Mouse (Mus musculus) ES-Bruce4 (cell line): ENCODE results near the gene Serbp1. TPM values are rescaled to one million over a fixed set of nuclear protein-coding genes. Genes with fewer than 3 reads are reported as not detected.

ENCODE experiments used
- H3K27ac ChIP-seq: 2 replicates; pipeline ENCODE4 v1.5.1; 2012; ENCODE audit warnings: low read length, inconsistent platforms; ENCODE audit not compliant: insufficient read depth
- H3K27me3 ChIP-seq: 2 replicates; pipeline ENCODE4 v1.6.1; 2012; ENCODE audit warnings: mild to moderate bottlenecking, low read length, inconsistent platforms; ENCODE audit not compliant: control insufficient read depth, poor library complexity, insufficient read depth, severe bottlenecking
- H3K36me3 ChIP-seq: 2 replicates; pipeline ENCODE4 v1.6.1; 2012; ENCODE audit warnings: inconsistent platforms, mild to moderate bottlenecking, low read length, moderate library complexity; ENCODE audit not compliant: control insufficient read depth, poor library complexity, insufficient read depth, severe bottlenecking
- H3K4me1 ChIP-seq: one replicate; pipeline ENCODE4 v1.8.1; 2011; ENCODE audit warnings: low read length; ENCODE audit not compliant: control insufficient read depth, insufficient read depth
- H3K4me3 ChIP-seq: 2 replicates; pipeline ENCODE4 v1.5.1; 2011; ENCODE audit warnings: low read depth, mild to moderate bottlenecking, low read length
- H3K9ac ChIP-seq: 2 replicates; pipeline ENCODE4 v1.6.1; 2012; ENCODE audit warnings: low read depth, mild to moderate bottlenecking, inconsistent platforms; ENCODE audit not compliant: poor library complexity, severe bottlenecking
- H3K9me3 ChIP-seq: replicated peaks from 2 replicates; pipeline ENCODE4 v1.6.1; 2012; ENCODE audit warnings: mild to moderate bottlenecking, low read length, inconsistent platforms; ENCODE audit not compliant: control insufficient read depth, poor library complexity, insufficient read depth, severe bottlenecking
- CTCF ChIP-seq: IDR thresholded peaks from one replicate; pipeline ENCODE4 v1.8.1; 2011; ENCODE audit warnings: low read depth, low read length
- EP300 ChIP-seq: IDR thresholded peaks from 2 replicates; pipeline ENCODE4 v1.6.1; 2011; ENCODE audit warnings: low read depth, low read length; ENCODE audit not compliant: insufficient read depth
- POLR2A ChIP-seq: IDR thresholded peaks from one replicate; pipeline ENCODE4 v1.8.1; 2011; ENCODE audit warnings: low read length; ENCODE audit not compliant: insufficient read depth
- polyA plus RNA-seq: library from polyadenylated mRNA; stranded (reverse); fragments of >200 nt; gene quantifications from 2 replicates; pipeline ENCODE4 v1.2.4, GENCODE M21; 2011; ENCODE audit warnings: low read depth; ENCODE audit not compliant: missing spikeins, insufficient read depth, insufficient read length

The Serbp1 gene
- polyA plus RNA-seq, 1 experiment = 1,955 TPM

GRCm38 (mm10) chr6:67308994-67309393 lies 71.0 kb downstream of the Serbp1 start:
- H3K36me3 ChIP-seq = no peaks in the 10 kb centered on the region
- no peaks in the 10 kb centered on the region for H3K9me3 ChIP-seq
- H3K4me1 ChIP-seq = no peaks in the 10 kb centered on the region
- no peak overlapping the region for H3K9ac ChIP-seq
- H3K27me3 ChIP-seq = no peaks in the 10 kb centered on the region
- TF ChIP-seq POLR2A (no peak), EP300 (no peak), CTCF (no peak)
- no peak overlapping the region for H3K27ac ChIP-seq
- H3K4me3 ChIP-seq = no peak overlapping the region

GRCm38 (mm10) chr6:67309752-67310151 lies 71.8 kb downstream of the Serbp1 start:
- TF ChIP-seq EP300 = no peak
- no peak for TF ChIP-seq CTCF
- no peak for TF ChIP-seq POLR2A
- H3K36me3 ChIP-seq = no peaks in the 10 kb centered on the region
- no peak overlapping the region for H3K4me3 ChIP-seq
- no peaks in the 10 kb centered on the region for H3K4me1 ChIP-seq
- H3K9ac ChIP-seq = no peak overlapping the region
- no peaks in the 10 kb centered on the region for H3K27me3 ChIP-seq
- H3K9me3 ChIP-seq = no peaks in the 10 kb centered on the region
- H3K27ac ChIP-seq = no peak overlapping the region

DNA sequence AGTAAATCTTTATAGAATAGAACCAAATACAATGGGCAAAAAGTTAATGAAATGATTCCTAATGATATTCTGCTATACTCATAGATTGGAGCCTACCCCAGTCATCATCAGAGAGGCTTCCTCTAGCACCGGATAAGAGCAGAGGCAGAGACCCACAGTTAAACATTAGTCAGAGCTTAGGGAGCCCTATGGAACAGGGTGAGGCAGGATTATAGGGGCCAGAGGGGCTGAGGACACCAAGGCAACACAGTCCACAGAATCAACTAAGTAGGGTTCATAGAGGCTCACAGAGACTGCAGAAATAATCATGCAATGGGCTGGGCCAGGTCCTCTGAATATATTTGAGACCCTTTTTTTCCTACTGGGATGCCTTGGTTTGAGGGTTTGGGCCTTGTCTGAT lies 76.7 kb downstream of the Serbp1 start:
- Histone ChIP-seq H3K27me3 (no peaks in the 10 kb centered on the region), H3K9me3 (no peaks in the 10 kb centered on the region), H3K4me1 (no peaks in the 10 kb centered on the region), H3K27ac (no peak overlapping the region), H3K9ac (no peak overlapping the region), H3K4me3 (no peak overlapping the region), H3K36me3 (no peaks in the 10 kb centered on the region)
- TF ChIP-seq POLR2A = no peak
- no peak for TF ChIP-seq EP300
- TF ChIP-seq CTCF = no peak

- no peaks in the 10 kb centered on the region for H3K27me3 ChIP-seq
- H3K9ac ChIP-seq = no peak overlapping the region
- H3K36me3 ChIP-seq = no peaks in the 10 kb centered on the region
- no peak for TF ChIP-seq EP300
- no peak for TF ChIP-seq CTCF
- no peak for TF ChIP-seq POLR2A
- H3K4me3 ChIP-seq = no peak overlapping the region
- H3K4me1 ChIP-seq = no peaks in the 10 kb centered on the region
- no peaks in the 10 kb centered on the region for H3K9me3 ChIP-seq
- no peak overlapping the region for H3K27ac ChIP-seq
Observed at GRCm38 (mm10) chr6:67317068-67317467, 79.1 kb downstream of the Serbp1 start.

- no peak for TF ChIP-seq POLR2A
- no peak for TF ChIP-seq EP300
- TF ChIP-seq CTCF = no peak
- no peaks in the 10 kb centered on the region for H3K9me3 ChIP-seq
- no peaks in the 10 kb centered on the region for H3K27me3 ChIP-seq
- no peak overlapping the region for H3K4me3 ChIP-seq
- no peaks in the 10 kb centered on the region for H3K36me3 ChIP-seq
- no peak overlapping the region for H3K9ac ChIP-seq
- no peak overlapping the region for H3K27ac ChIP-seq
- H3K4me1 ChIP-seq = no peaks in the 10 kb centered on the region
Observed at GRCm38 (mm10) chr6:67317827-67318338, 79.9 kb downstream of the Serbp1 start.

DNA sequence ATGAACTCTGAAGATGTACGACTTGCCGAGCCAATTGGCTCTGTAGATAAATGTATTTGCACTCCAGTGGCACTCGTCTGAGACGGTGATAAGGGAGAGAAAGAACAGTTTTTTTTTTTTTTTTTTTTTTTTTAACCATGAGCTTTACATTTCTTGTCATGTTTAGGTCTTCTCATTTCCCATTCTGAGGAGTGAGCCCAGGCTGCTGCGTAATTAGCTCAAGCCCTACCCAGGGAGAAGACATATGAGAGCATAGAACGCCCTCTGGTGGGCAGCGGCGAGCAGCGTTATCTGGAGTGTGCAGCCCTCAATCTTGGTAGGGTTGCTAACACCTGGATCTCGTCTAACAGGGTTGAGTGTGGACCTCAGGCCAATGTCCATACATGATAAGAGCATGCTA lies 80.5 kb downstream of the Serbp1 start:
- TF ChIP-seq POLR2A = no peak
- peak; percentile 96 for TF ChIP-seq CTCF
- TF ChIP-seq EP300 = no peak
- H3K4me1 ChIP-seq = no peaks in the 10 kb centered on the region
- H3K9ac ChIP-seq = no peak overlapping the region
- no peaks in the 10 kb centered on the region for H3K27me3 ChIP-seq
- no peak overlapping the region for H3K4me3 ChIP-seq
- no peaks in the 10 kb centered on the region for H3K9me3 ChIP-seq
- no peak overlapping the region for H3K27ac ChIP-seq
- no peaks in the 10 kb centered on the region for H3K36me3 ChIP-seq
